Mouse (Mus musculus) midbrain, embryonic 10.5 days (tissue): ENCODE measurements around the gene Gm13697. TPM values are rescaled to one million over a fixed set of nuclear protein-coding genes. Genes with fewer than 3 reads are reported as not detected.
"Not testable (repeated sequence)": the region's sequence is repeated elsewhere in the genome, so short reads cannot be mapped to it uniquely, and the experiment has no call there.

Source experiments
- DNase-seq: peaks from one replicate; pipeline ENCODE4 v3.0.0-alpha.2; 2017; ENCODE audit warnings: low spot score
- H3K27ac ChIP-seq: fragments of 300-500 bp; sonication (generic); replicated peaks from 2 replicates; pipeline ENCODE4 v1.5.1; 2016; ENCODE audit warnings: mild to moderate bottlenecking
- H3K27me3 ChIP-seq: fragments of 300-500 bp; sonication (generic); 2 replicates; pipeline ENCODE4 v1.6.1; 2016; ENCODE audit warnings: low read depth, mild to moderate bottlenecking; ENCODE audit not compliant: poor library complexity, severe bottlenecking
- H3K36me3 ChIP-seq: fragments of 300-500 bp; sonication (generic); 2 replicates; pipeline ENCODE4 v1.6.1; 2016; ENCODE audit warnings: mild to moderate bottlenecking, moderate library complexity
- H3K4me1 ChIP-seq: fragments of 300-500 bp; sonication (generic); 2 replicates; pipeline ENCODE4 v1.6.1; 2016
- H3K4me3 ChIP-seq: fragments of 300-500 bp; sonication (generic); 2 replicates; pipeline ENCODE4 v1.5.1; 2016; ENCODE audit warnings: mild to moderate bottlenecking, moderate library complexity
- H3K9me3 ChIP-seq: fragments of 300-500 bp; sonication (generic); replicated peaks from 2 replicates; pipeline ENCODE4 v1.6.1; 2016; ENCODE audit warnings: mild to moderate bottlenecking
- WGBS: fragments of 180-500 bp; shearing (Covaris S2); methylation state at CpG from one replicate; pipeline ENCODE4 v1.1.7; 2016; 5-methylcytosine and 5-hydroxymethylcytosine counted together
- polyA plus RNA-seq: library from polyadenylated mRNA; unstranded; fragments of >200 nt; fragmentation: Nextera tagmentation; extraction: Ambion mirVana; gene quantifications from 2 replicates; pipeline ENCODE4 v1.2.1, GENCODE M21; 2016

Gm13697 gene
- polyA plus RNA-seq, 1 experiment from 2014 or later, result not detected

DNA sequence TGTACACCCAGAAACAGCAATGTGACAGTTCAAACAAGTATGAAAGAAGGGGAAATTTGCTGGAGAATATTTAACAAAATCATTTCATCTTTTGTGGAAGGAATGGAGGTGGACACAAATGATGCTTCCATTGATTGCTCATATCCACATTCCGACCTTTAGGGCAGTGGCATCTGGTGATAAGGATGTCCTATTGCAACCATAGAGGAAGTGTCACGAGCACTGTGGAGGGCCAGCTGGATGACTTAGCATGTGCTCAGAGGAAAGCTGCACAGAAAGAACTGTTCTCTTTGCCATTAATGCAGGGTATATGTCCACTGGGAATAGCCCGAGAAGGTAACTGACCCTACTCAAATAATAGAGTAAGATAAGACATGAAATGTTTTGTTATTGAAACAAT, 25.3 kb downstream of the Gm13697 start:
- H3K4me1 ChIP-seq, result no peaks in the 10 kb centered on the region
- H3K4me3 ChIP-seq, result no peak overlapping the region
- no peak overlapping the region for H3K27ac ChIP-seq
- H3K9me3 ChIP-seq, result no peaks in the 10 kb centered on the region
- H3K27me3 ChIP-seq, result no peaks in the 10 kb centered on the region
- no peaks in the 10 kb centered on the region for H3K36me3 ChIP-seq
- DNase-seq, result no peak
- 73% methylated on average over 3 of the region's 3 CpGs for WGBS

- no peaks in the 10 kb centered on the region for H3K27me3 ChIP-seq
- WGBS, result 78% methylated on average over 6 of the region's 6 CpGs
- no peaks in the 10 kb centered on the region for H3K4me1 ChIP-seq
- no peak overlapping the region for H3K4me3 ChIP-seq
- H3K27ac ChIP-seq, result no peak overlapping the region
- H3K36me3 ChIP-seq, result no peaks in the 10 kb centered on the region
- no peaks in the 10 kb centered on the region for H3K9me3 ChIP-seq
- DNase-seq, result no peak
Observed at GRCm38 (mm10) chr2:84014572-84014971, 30.0 kb downstream of the Gm13697 start.

- not testable (repeated sequence) for H3K36me3 ChIP-seq, H3K4me3 ChIP-seq, H3K9me3 ChIP-seq, DNase-seq, H3K27me3 ChIP-seq, H3K27ac ChIP-seq, H3K4me1 ChIP-seq
- WGBS, result 77% methylated on average over 5 of the region's 5 CpGs
Observed at GRCm38 (mm10) chr2:84016291-84016690, 31.7 kb downstream of the Gm13697 start.

- Histone ChIP-seq H3K9me3 (no peaks in the 10 kb centered on the region), H3K36me3 (no peaks in the 10 kb centered on the region), H3K4me3 (no peak overlapping the region), H3K27me3 (no peaks in the 10 kb centered on the region), H3K27ac (no peak overlapping the region), H3K4me1 (no peaks in the 10 kb centered on the region)
- no peak for DNase-seq
- 85% methylated on average over 3 of the region's 3 CpGs for WGBS
Observed at GRCm38 (mm10) chr2:84018330-84018729, 33.8 kb downstream of the Gm13697 start.

DNA sequence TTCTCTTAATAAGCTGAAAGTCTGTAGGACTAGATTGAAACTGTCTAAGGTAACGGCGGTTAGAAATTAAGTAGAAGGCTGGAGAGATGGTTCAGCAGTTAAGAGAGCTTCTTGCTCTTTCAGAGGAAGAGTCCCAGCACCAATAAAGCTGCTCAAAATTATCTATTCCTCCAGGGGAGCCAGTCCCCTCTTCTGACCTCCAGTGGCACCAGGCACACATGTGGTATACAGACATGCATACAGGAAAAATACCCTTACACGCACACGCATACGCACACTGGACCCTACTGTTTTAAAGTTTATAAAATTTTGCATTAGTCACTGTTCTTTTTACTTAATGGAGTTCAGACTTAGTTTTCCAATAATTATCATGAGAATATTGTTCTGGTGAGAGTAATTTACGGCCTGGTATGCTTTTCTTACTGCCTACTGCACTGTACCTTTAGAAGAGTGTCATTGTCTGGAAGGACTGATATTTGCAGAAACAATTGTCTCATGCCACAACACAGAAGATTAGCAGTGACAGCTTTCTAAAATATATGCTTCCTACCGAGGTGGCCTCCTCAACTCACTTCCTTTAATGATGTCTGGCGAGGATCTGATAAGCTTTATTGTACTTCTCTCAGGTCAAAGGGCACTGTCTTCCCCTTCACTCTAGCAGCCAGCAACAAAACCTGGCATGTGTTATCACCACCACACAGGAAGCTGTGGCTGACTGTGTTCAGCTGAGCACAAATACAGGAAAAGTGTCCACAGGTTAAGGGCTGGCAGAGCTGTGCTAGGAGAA, 35.2 kb downstream of the Gm13697 start:
- no peaks in the 10 kb centered on the region for H3K27me3 ChIP-seq
- DNase-seq, result no peak
- H3K4me1 ChIP-seq, result no peaks in the 10 kb centered on the region
- H3K27ac ChIP-seq, result no peak overlapping the region
- WGBS, result 80% methylated on average over 8 of the region's 8 CpGs
- H3K4me3 ChIP-seq, result no peak overlapping the region
- H3K36me3 ChIP-seq, result no peaks in the 10 kb centered on the region
- no peaks in the 10 kb centered on the region for H3K9me3 ChIP-seq

- no peaks in the 10 kb centered on the region for H3K9me3 ChIP-seq
- no peak overlapping the region for H3K27ac ChIP-seq
- WGBS, result 87% methylated on average over 2 of the region's 2 CpGs
- H3K4me3 ChIP-seq, result no peak overlapping the region
- no peaks in the 10 kb centered on the region for H3K36me3 ChIP-seq
- no peaks in the 10 kb centered on the region for H3K4me1 ChIP-seq
- no peak for DNase-seq
- no peaks in the 10 kb centered on the region for H3K27me3 ChIP-seq
Observed at GRCm38 (mm10) chr2:84021930-84022329, 37.4 kb downstream of the Gm13697 start.

DNA sequence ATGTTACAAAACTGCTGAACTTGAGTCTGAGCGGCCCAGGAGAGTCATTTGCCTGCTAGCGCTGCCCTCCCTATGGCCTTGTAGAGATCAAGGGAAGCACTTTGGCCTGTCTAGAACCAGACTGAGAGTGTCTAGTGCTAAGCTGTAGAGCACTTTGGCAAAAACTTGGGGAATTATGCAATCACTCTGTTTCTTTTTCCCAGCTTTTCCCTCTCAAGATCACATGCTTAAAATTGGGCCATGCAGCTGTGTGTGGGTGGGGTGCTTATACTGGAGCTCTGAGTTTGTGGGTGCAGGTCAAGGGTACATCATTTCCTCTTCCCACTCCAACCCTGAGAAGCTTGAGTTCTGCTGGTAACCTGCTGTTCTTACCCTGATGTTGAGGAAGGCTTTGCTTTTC, 38.4 kb downstream of the Gm13697 start:
- H3K9me3 ChIP-seq, result no peaks in the 10 kb centered on the region
- no peak overlapping the region for H3K27ac ChIP-seq
- no peaks in the 10 kb centered on the region for H3K27me3 ChIP-seq
- no peak for DNase-seq
- 92% methylated on average over 2 of the region's 2 CpGs for WGBS
- no peak overlapping the region for H3K4me3 ChIP-seq
- H3K4me1 ChIP-seq, result no peaks in the 10 kb centered on the region
- no peaks in the 10 kb centered on the region for H3K36me3 ChIP-seq

DNA sequence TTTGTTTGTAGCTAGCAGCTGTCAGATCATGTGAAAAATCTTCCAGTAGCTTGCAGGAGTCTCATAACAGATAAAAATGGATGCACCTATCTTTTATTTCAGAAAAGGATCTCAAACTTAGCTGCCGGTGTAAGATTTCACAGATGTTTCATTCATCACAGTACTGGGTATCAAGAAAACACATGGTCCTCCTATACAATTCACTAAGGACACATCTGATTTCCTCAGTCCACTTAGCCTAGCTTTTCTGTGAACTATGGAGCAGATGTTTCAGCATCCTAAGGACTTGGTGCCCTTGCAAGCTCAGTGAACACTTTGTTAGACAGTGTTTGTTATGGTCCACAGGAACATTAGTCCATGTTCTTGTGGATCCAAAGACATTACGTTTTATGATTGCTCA, 38.8 kb downstream of the Gm13697 start:
- no peaks in the 10 kb centered on the region for H3K9me3 ChIP-seq
- H3K27me3 ChIP-seq, result no peaks in the 10 kb centered on the region
- 93% methylated on average over 2 of the region's 2 CpGs for WGBS
- no peak overlapping the region for H3K4me3 ChIP-seq
- H3K4me1 ChIP-seq, result no peaks in the 10 kb centered on the region
- H3K27ac ChIP-seq, result no peak overlapping the region
- DNase-seq, result no peak
- H3K36me3 ChIP-seq, result no peaks in the 10 kb centered on the region

GRCm38 (mm10) chr2:84025217-84025616, 40.7 kb downstream of the Gm13697 start:
- Histone ChIP-seq H3K4me1 (no peaks in the 10 kb centered on the region), H3K36me3 (no peaks in the 10 kb centered on the region), H3K4me3 (no peak overlapping the region), H3K27me3 (no peaks in the 10 kb centered on the region), H3K9me3 (no peaks in the 10 kb centered on the region), H3K27ac (no peak overlapping the region)
- 54% methylated on average over 4 of the region's 4 CpGs for WGBS
- DNase-seq, result no peak

GRCm38 (mm10) chr2:84032505-84032904, 48.0 kb downstream of the Gm13697 start:
- no peaks in the 10 kb centered on the region for H3K4me1 ChIP-seq
- H3K9me3 ChIP-seq, result no peaks in the 10 kb centered on the region
- no peak overlapping the region for H3K27ac ChIP-seq
- H3K36me3 ChIP-seq, result no peaks in the 10 kb centered on the region
- no peaks in the 10 kb centered on the region for H3K27me3 ChIP-seq
- WGBS, result 91% methylated on average over 2 of the region's 2 CpGs
- H3K4me3 ChIP-seq, result no peak overlapping the region
- DNase-seq, result no peak

DNA sequence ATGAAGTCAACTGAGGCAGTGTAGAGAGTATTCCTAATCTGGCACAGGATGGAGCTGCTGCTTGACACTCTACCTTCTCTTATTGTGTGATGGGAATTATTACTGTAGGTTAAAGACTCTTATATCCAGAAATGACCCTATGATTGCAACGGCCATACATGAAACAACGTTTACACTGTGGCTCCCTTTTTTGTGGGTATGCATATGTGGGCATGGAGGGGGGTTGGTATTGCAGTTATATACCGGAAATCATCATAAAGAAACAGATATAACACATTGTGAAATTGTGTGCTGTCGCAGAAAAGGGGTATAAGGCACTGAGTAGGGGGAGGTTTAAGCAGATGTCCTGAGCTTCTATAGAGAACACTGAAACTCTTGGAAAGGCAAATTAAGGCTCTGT, 51.5 kb downstream of the Gm13697 start:
- no peaks in the 10 kb centered on the region for H3K27me3 ChIP-seq
- WGBS, result 86% methylated on average over 4 of the region's 4 CpGs

More for the DNA sequence above, 51.5 kb downstream of the Gm13697 start:
- no peaks in the 10 kb centered on the region for H3K4me1 ChIP-seq
- H3K9me3 ChIP-seq, result no peaks in the 10 kb centered on the region
- no peak for DNase-seq
- H3K36me3 ChIP-seq, result no peaks in the 10 kb centered on the region
- no peak overlapping the region for H3K27ac ChIP-seq
- no peak overlapping the region for H3K4me3 ChIP-seq
